Mouse (Mus musculus): ENCODE measurements around the gene P2rx7. TPM values are rescaled to one million over a fixed set of nuclear protein-coding genes. Genes with fewer than 3 reads are reported as not detected.
"Not testable (repeated sequence)": the region's sequence is repeated elsewhere in the genome, so short reads cannot be mapped to it uniquely, and the experiment has no call there.

The P2rx7 gene
- polyA plus RNA-seq, 1 experiment = 1.6 TPM

- no peaks in the 10 kb centered on the region for H3K27me3 ChIP-seq (ENCODE audit: control insufficient read depth, insufficient read depth, insufficient read length)
- no peaks in the 10 kb centered on the region for H3K36me3 ChIP-seq (ENCODE audit: control insufficient read depth, insufficient read depth)
- no peaks in the 10 kb centered on the region for H3K79me2 ChIP-seq (ENCODE audit: control insufficient read depth, insufficient read depth)
- no peak overlapping the region for H3K4me3 ChIP-seq (ENCODE audit: insufficient read depth, poor library complexity, severe bottlenecking)
- no peak overlapping the region for H3ac ChIP-seq (ENCODE audit: control insufficient read depth, insufficient read length, low read depth)
- no peak for TF ChIP-seq USF1 (IDR thresholded peaks at IDR 0.05; ENCODE audit: low read depth)
- TF ChIP-seq MAX (IDR thresholded peaks at IDR 0.05) = no peak
- TF ChIP-seq CTCF (IDR thresholded peaks at IDR 0.05; ENCODE audit: control insufficient read depth, insufficient read depth, insufficient read length) = no peak
- TF ChIP-seq FOSL1 (IDR thresholded peaks at IDR 0.05; ENCODE audit: insufficient read depth, low read length, poor library complexity, severe bottlenecking) = no peak
- no peak for TF ChIP-seq MYOG (IDR thresholded peaks at IDR 0.05; ENCODE audit: control insufficient read depth, extremely low read depth, insufficient read length)
- TF ChIP-seq MYOD1 (IDR thresholded peaks at IDR 0.05; ENCODE audit: control insufficient read depth, insufficient read length, low read depth) = no peak
- no peak for TF ChIP-seq CEBPB (IDR thresholded peaks at IDR 0.05; ENCODE audit: low read depth)
- H3K79me3 ChIP-seq (ENCODE audit: low read depth) = no peaks in the 10 kb centered on the region
These were observed 25.5 kb downstream of the P2rx7 start for GRCm38 (mm10) chr5:122668981-122669897.

- H3K27me3 ChIP-seq (ENCODE audit: control insufficient read depth, insufficient read depth, insufficient read length); H3K79me3 ChIP-seq (ENCODE audit: low read depth); H3K4me3 ChIP-seq (ENCODE audit: insufficient read depth, poor library complexity, severe bottlenecking); H3K79me2 ChIP-seq (ENCODE audit: control insufficient read depth, insufficient read depth); H3ac ChIP-seq (ENCODE audit: control insufficient read depth, insufficient read length, low read depth); H3K36me3 ChIP-seq (ENCODE audit: control insufficient read depth, insufficient read depth): not testable (repeated sequence)
These were observed 27.9 kb downstream of the P2rx7 start for GRCm38 (mm10) chr5:122671641-122672040.

- Histone ChIP-seq H3K27me3 (ENCODE audit: control insufficient read depth, insufficient read depth, insufficient read length) (no peaks in the 10 kb centered on the region), H3K79me3 (ENCODE audit: low read depth) (no peaks in the 10 kb centered on the region), H3K79me2 (ENCODE audit: control insufficient read depth, insufficient read depth) (no peaks in the 10 kb centered on the region), H3K4me3 (ENCODE audit: insufficient read depth, poor library complexity, severe bottlenecking) (no peak overlapping the region), H3K36me3 (ENCODE audit: control insufficient read depth, insufficient read depth) (no peaks in the 10 kb centered on the region), H3ac (ENCODE audit: control insufficient read depth, insufficient read length, low read depth) (no peak overlapping the region)
- TF ChIP-seq MYOD1 (IDR thresholded peaks at IDR 0.05; ENCODE audit: control insufficient read depth, insufficient read length, low read depth) (no peak), CTCF (IDR thresholded peaks at IDR 0.05; ENCODE audit: control insufficient read depth, insufficient read depth, insufficient read length) (no peak), FOSL1 (IDR thresholded peaks at IDR 0.05; ENCODE audit: insufficient read depth, low read length, poor library complexity, severe bottlenecking) (no peak), MAX (IDR thresholded peaks at IDR 0.05) (no peak), USF1 (IDR thresholded peaks at IDR 0.05; ENCODE audit: low read depth) (no peak), MYOG (IDR thresholded peaks at IDR 0.05; ENCODE audit: control insufficient read depth, extremely low read depth, insufficient read length) (no peak), CEBPB (IDR thresholded peaks at IDR 0.05; ENCODE audit: low read depth) (no peak)
These were observed 28.6 kb downstream of the P2rx7 start for GRCm38 (mm10) chr5:122672298-122672697.

GRCm38 (mm10) chr5:122676002-122676401 lies 32.3 kb downstream of the P2rx7 start:
- TF ChIP-seq CTCF (IDR thresholded peaks at IDR 0.05; ENCODE audit: control insufficient read depth, insufficient read depth, insufficient read length) (no peak), USF1 (IDR thresholded peaks at IDR 0.05; ENCODE audit: low read depth) (no peak), MAX (IDR thresholded peaks at IDR 0.05) (no peak), MYOG (IDR thresholded peaks at IDR 0.05; ENCODE audit: control insufficient read depth, extremely low read depth, insufficient read length) (no peak), FOSL1 (IDR thresholded peaks at IDR 0.05; ENCODE audit: insufficient read depth, low read length, poor library complexity, severe bottlenecking) (no peak), MYOD1 (IDR thresholded peaks at IDR 0.05; ENCODE audit: control insufficient read depth, insufficient read length, low read depth) (no peak)
- Histone ChIP-seq H3K79me3 (ENCODE audit: low read depth) (no peaks in the 10 kb centered on the region), H3K36me3 (ENCODE audit: control insufficient read depth, insufficient read depth) (no peaks in the 10 kb centered on the region), H3K27me3 (ENCODE audit: control insufficient read depth, insufficient read depth, insufficient read length) (no peaks in the 10 kb centered on the region), H3K4me3 (ENCODE audit: insufficient read depth, poor library complexity, severe bottlenecking) (no peak overlapping the region), H3ac (ENCODE audit: control insufficient read depth, insufficient read length, low read depth) (no peak overlapping the region), H3K79me2 (ENCODE audit: control insufficient read depth, insufficient read depth) (no peaks in the 10 kb centered on the region)

GRCm38 (mm10) chr5:122677983-122678382 lies 34.3 kb downstream of the P2rx7 start:
- no peaks in the 10 kb centered on the region for H3K79me3 ChIP-seq (ENCODE audit: low read depth)
- no peaks in the 10 kb centered on the region for H3K36me3 ChIP-seq (ENCODE audit: control insufficient read depth, insufficient read depth)
- H3K27me3 ChIP-seq (ENCODE audit: control insufficient read depth, insufficient read depth, insufficient read length) = no peaks in the 10 kb centered on the region
- no peaks in the 10 kb centered on the region for H3K79me2 ChIP-seq (ENCODE audit: control insufficient read depth, insufficient read depth)
- no peak overlapping the region for H3ac ChIP-seq (ENCODE audit: control insufficient read depth, insufficient read length, low read depth)
- no peak for TF ChIP-seq FOSL1 (IDR thresholded peaks at IDR 0.05; ENCODE audit: insufficient read depth, low read length, poor library complexity, severe bottlenecking)
- TF ChIP-seq MAX (IDR thresholded peaks at IDR 0.05) = no peak
- TF ChIP-seq MYOG (IDR thresholded peaks at IDR 0.05; ENCODE audit: control insufficient read depth, extremely low read depth, insufficient read length) = no peak
- no peak for TF ChIP-seq USF1 (IDR thresholded peaks at IDR 0.05; ENCODE audit: low read depth)
- TF ChIP-seq CEBPB (IDR thresholded peaks at IDR 0.05; ENCODE audit: low read depth) = no peak
- no peak for TF ChIP-seq CTCF (IDR thresholded peaks at IDR 0.05; ENCODE audit: control insufficient read depth, insufficient read depth, insufficient read length)
- no peak for TF ChIP-seq MYOD1 (IDR thresholded peaks at IDR 0.05; ENCODE audit: control insufficient read depth, insufficient read length, low read depth)
- H3K4me3 ChIP-seq (ENCODE audit: insufficient read depth, poor library complexity, severe bottlenecking) = no peak overlapping the region

GRCm38 (mm10) chr5:122679881-122680280 lies 36.2 kb downstream of the P2rx7 start:
- no peak overlapping the region for H3ac ChIP-seq (ENCODE audit: control insufficient read depth, insufficient read length, low read depth)
- H3K79me3 ChIP-seq (ENCODE audit: low read depth) = no peaks in the 10 kb centered on the region
- no peaks in the 10 kb centered on the region for H3K27me3 ChIP-seq (ENCODE audit: control insufficient read depth, insufficient read depth, insufficient read length)
- TF ChIP-seq MAX (IDR thresholded peaks at IDR 0.05) (no peak), FOSL1 (IDR thresholded peaks at IDR 0.05; ENCODE audit: insufficient read depth, low read length, poor library complexity, severe bottlenecking) (no peak), MYOG (IDR thresholded peaks at IDR 0.05; ENCODE audit: control insufficient read depth, extremely low read depth, insufficient read length) (no peak), MYOD1 (IDR thresholded peaks at IDR 0.05; ENCODE audit: control insufficient read depth, insufficient read length, low read depth) (no peak), USF1 (IDR thresholded peaks at IDR 0.05; ENCODE audit: low read depth) (no peak), CTCF (IDR thresholded peaks at IDR 0.05; ENCODE audit: control insufficient read depth, insufficient read depth, insufficient read length) (no peak), CEBPB (IDR thresholded peaks at IDR 0.05; ENCODE audit: low read depth) (no peak)
- H3K79me2 ChIP-seq (ENCODE audit: control insufficient read depth, insufficient read depth) = no peaks in the 10 kb centered on the region
- no peak overlapping the region for H3K4me3 ChIP-seq (ENCODE audit: insufficient read depth, poor library complexity, severe bottlenecking)
- no peaks in the 10 kb centered on the region for H3K36me3 ChIP-seq (ENCODE audit: control insufficient read depth, insufficient read depth)
